Mouse (Mus musculus): Measurements from ENCODE around the gene Dock1. TPM values are rescaled to one million over a fixed set of nuclear protein-coding genes. Genes with fewer than 3 reads are reported as not detected.

Dock1 gene
- total RNA-seq, 2 experiments from 2014 or later, result 25.4 to 25.8 TPM

DNA sequence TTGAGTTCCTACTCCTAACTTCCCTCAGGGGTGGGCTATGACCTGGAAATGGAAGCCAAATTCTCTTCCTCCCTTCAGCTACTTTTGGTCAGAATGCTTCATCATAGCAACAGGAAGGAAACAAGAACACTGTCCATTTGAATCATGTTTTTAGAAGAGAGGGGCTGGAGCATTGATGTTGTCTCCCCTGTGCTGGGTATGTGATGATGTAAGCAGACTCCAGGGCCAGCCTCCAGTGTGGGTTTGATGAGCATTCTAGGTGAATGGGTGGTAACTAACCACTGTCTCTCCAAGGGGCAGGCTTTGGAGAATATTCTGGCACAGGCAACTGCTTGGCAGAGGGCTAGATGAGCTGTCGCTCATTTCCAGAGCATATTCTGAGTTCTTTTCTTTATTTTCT lies 22.9 kb downstream of the Dock1 start:
- DNase-seq (ENCODE audit: low spot score in 2 of 2), result no peak

DNA sequence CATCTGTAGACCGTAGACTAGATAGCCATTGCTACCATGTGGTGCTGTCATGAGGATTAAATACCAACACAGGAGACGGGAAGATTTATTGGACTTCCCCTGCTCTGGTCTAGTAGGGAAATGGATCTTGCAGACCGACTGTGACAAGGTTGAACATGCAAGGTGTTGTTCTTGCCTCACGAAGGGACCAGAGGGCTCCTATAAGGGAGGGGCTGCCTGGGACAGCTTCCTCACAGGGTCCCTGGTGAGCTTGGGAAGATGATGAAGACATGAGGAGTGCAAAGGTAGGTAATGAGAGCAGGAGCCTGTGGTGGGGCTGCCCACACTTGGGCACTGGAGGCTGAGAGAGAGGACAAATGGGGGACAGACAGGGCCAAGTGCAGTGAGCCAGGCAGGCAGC lies 25.0 kb downstream of the Dock1 start:
- DNase-seq (ENCODE audit: low spot score in 2 of 2), result no peak

DNA sequence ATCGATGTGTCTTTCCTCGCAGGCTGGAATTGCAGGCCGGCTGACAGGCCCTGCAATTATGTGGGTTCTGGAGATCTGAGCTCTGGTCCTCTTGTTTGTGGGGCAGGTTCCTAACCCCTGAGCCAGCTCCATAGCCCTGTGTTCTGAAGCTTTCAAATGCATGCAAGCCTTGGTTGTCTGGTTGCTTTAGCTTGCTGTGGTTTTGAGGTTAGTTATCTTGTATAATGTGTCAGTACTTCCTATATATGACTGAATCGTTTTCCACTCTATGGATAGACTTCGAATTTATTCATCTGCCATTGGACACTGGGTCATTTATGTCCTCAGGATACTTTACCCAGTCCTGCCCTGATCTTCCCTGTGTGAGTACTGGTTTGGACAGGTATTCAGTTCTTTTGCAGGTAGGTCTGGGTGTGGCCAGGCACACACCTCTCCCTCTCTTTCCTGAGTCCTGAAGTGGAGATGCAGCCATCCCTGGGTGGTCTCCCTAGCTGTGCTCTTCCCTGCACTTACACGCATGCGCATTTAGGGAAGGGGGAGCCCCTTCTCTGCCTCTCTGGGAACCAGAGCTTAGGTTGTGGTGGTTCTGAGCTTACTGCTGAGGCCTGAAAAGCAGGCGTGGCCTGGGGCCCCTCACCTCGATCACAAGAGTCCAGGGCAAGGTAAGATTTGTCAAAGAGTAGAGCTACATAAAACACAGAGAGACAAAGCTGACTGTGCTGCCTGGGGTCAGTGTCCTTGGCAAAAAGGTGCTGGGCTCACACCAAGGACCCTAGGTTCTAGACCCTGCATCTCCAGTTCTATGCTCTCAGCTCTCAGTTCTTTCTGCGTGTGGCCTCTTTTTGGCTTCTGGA lies 25.9 kb downstream of the Dock1 start:
- no peak for DNase-seq (ENCODE audit: low spot score in 2 of 2)

DNA sequence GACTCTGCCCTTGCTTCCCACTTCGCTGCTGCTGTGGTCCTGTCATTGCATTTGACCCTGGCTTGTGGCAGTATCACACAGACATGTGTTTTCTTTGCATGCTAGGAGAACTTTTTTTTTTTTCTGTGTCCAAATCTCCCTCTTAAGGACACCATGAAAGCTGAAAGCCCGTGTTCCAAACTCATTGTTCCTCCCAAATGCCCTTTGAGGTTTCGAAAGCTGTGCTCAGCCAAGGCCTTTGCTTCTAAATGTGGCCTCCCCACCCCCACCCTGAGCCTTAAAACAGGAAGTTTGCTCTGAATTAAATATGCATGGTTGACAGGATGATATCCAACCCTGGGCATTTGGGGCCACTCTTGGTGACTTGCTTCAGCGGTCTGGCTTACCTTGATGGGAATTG lies 27.0 kb downstream of the Dock1 start:
- no peak for DNase-seq (ENCODE audit: low spot score in 2 of 2)

DNA sequence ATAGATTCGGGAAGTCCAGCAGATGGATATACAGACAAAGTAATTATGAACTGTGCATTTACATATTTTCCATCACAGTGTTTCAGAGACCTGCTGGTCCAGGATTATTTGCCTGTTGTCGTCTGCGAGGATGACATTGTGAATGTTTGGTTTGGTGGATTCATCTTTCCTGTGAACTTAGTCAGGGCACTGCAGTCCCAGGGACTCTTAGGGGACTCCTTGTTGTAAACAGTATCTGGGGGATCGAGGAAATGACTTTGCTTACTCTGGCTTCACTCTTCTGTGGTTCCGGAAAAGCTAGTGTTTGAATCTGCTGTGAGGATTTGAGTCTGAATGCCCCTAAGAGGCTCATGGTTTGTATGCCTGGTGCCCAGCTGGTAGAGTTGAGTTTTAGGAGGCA lies 27.8 kb downstream of the Dock1 start:
- no peak for DNase-seq (ENCODE audit: low spot score in 2 of 2)

DNA sequence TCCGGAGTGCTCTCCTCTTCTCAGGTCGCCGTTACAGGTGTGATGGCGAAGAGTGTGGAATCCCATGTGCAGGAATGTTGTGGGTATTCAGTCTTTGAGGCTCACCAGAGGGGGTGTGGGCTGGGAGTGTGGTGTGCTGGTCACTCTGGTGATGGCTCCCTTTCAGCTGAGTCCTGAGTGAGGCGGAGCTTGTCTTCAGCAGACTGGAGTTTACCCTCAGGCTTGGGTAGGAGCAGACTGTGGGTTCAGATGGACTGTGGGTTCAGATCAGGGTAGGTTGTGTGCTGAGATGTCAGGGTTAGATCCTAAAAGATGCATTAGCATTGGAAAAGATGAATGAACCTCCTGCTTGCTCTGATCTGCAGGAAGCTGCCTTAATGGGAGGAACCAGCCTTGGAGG lies 29.5 kb downstream of the Dock1 start:
- DNase-seq (ENCODE audit: low spot score in 2 of 2), result no peak

DNA sequence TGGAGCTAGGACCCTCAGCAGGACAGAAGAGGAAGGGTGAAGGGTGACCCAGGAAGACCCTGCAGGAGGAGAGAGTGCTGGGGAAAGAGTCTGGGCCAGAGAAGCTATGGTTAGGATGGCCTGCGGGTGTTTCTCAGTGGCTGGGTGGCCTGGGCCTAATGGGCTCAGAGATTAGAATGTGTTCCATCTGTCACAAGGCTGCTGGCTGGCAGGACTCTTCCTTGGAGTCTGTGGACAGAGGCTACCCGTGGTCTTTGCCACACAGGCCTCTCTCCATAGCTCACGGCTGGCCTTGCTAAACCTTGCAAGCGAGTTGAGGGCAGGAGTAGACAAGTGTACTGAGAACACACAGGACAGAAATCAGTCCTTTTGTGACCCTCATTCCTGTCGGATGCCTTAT lies 32.0 kb downstream of the Dock1 start:
- no peak for DNase-seq (ENCODE audit: low spot score in 2 of 2)

DNA sequence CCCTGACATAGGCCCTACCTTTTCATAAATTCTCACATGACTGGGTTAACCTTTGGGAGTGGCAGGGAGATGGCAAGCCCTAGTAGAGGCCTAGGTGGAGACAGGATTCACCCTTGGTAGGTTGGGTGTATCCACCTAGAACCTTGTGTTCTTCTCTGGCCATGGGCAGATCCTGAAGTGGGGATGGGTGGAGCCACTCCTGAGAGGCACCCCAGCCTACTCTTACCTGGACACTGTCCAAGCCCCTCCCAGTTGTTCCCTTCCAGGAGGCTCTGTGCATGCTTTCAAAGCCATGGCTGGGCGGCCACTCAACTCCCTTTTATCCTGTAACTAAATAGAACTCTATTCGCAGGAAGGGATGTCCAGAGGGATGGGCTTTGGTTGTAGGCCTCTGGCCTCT lies 33.2 kb downstream of the Dock1 start:
- no peak for DNase-seq (ENCODE audit: low spot score in 2 of 2)

DNA sequence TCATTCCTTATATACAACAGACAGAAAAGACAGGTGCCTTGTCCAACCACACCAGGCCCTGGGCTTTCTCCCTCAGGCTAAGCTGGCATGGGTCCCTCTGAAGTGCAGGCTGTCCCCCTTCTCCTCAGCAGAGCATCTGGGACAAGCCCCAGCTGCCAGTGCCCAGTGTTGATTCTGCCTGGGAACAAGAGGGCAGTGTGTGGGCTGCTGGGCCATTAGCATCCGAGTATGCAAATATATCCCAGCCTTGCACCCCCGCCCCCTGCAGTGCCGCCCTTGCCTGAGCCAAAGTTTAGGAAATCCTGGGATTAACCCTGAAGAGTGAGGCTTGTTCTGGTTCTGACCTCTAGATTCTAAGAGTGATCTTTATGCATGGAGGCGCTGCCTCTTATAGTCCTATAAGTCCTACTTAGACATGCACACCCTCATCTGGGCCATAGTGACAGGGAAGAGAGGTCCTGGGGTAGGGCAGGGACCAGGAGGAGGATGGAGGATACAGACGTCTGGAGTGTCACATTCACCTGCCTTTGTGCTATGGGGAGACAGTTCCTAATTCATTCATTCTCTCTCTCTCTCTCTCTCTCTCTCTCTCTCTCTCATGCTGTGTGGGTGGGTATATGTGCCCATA lies 38.9 kb downstream of the Dock1 start:
- DNase-seq (ENCODE audit: low spot score in 2 of 2), result peak; percentile 56 to 80

DNA sequence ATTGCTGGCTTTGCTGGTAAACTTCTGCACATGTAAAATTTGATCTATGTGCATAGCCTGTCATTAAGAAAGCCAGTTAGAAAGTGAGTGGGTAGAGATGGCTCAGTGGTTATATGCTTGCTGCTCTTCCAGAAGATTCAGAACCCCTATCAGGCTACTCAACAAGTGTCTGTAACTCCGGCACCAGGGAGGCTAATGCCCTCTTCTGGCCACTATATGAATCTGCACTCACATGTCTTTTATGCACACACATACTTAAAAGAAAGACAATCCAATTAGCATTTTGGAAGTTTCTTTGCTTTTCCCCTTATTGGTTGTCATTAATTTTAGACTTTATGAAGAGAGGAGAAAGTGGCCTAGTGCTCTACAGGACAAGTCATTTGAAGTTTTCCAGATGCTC lies 41.1 kb downstream of the Dock1 start:
- no peak for DNase-seq (ENCODE audit: low spot score in 2 of 2)

DNA sequence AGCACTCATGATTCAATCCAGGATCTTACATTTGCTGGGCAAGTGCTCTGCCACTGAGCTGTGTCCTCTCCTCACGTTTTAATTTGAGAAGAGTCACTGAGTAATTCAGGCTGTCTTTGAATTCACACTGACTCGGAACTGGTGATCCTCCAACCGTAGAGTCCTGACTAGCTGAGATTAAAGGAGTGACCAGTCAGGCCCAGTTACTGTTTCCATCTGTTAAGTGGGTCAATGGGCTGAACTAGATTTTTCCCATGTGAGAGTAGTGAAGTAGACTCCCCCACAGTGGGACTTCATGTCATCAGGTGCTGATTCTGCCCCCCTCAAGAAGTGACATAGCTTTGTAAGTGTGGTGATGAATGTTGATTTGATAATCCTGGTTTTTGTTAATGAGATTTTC lies 49.0 kb downstream of the Dock1 start:
- DNase-seq (ENCODE audit: low spot score in 2 of 2), result no peak

DNA sequence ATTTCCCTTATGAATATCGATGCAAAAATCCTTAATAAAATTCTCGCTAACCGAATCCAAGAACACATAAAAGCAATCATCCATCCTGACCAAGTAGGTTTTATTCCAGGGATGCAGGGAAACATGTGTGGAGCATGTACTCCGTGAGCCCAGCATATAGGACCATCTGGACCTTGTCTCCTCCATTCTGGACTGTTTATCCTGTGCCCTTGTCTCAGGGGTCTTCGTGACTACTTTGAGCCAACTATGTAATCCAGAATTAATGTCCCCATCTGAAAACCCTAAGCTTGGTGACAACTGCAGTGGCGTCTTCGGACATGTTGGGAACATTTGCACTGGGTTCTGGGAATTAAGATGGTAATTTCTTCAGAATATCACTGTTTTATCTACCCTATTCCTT lies 51.9 kb downstream of the Dock1 start:
- DNase-seq (ENCODE audit: low spot score in 2 of 2), result no peak

DNA sequence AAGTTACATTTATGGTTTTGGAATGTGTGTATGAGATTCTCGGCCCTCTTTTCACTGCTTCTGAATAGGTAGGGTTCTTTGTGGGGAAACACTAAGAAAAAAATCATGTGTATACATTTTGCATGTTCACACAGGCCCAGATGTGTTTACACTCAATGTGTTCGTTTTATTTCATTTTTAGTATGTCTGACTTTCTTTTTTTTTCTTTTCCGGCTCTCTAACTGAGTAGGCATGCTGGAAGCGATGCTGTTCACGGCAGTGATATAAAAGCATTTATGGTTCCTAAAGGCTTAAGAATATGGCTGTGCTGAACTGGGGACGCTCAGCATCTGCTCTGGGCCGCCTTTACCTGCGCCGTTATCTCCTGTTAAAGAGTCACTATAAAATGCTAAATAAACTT lies 52.5 kb downstream of the Dock1 start:
- no peak for DNase-seq (ENCODE audit: low spot score in 2 of 2)

DNA sequence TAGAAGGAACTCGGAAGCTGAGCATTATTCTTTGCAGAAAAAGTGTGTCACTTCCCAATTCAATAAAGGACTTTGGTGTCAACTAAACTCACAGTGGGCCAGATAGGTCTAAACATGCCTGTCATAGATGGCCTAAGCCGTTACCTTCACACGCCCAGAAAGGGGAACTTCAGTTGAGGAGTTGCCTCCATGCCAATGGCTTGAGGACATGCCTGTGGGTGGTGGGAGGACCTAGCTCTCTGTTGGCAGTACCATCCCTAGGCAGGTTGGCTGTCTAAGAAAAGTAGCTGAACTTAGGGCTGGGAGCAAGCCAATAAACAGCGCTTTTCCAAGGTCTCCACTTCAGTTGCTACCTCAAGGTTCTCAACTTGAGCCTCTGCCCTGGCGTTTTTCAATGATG lies 53.1 kb downstream of the Dock1 start:
- DNase-seq (ENCODE audit: low spot score in 2 of 2), result no peak

DNA sequence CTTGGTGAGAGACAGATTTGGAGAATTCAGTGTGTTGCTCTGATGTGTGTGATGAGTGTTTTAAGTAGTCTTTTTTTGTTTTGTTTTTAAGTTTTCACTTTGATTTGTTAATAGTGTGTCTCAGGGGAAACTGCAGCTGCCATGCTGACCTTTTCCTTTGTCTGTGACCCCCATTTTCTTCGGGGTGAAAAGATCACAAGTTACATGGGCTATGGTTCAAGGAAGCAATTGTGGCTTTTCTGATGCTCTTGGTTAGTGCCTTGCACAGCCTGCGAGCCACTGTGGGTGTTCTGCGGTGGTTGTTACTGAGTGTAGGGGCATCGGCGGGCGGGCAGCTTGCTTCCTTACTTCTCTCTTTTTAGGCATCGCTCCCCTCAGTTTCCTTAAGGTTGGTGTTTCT lies 54.4 kb downstream of the Dock1 start:
- no peak for DNase-seq (ENCODE audit: low spot score in 2 of 2)

DNA sequence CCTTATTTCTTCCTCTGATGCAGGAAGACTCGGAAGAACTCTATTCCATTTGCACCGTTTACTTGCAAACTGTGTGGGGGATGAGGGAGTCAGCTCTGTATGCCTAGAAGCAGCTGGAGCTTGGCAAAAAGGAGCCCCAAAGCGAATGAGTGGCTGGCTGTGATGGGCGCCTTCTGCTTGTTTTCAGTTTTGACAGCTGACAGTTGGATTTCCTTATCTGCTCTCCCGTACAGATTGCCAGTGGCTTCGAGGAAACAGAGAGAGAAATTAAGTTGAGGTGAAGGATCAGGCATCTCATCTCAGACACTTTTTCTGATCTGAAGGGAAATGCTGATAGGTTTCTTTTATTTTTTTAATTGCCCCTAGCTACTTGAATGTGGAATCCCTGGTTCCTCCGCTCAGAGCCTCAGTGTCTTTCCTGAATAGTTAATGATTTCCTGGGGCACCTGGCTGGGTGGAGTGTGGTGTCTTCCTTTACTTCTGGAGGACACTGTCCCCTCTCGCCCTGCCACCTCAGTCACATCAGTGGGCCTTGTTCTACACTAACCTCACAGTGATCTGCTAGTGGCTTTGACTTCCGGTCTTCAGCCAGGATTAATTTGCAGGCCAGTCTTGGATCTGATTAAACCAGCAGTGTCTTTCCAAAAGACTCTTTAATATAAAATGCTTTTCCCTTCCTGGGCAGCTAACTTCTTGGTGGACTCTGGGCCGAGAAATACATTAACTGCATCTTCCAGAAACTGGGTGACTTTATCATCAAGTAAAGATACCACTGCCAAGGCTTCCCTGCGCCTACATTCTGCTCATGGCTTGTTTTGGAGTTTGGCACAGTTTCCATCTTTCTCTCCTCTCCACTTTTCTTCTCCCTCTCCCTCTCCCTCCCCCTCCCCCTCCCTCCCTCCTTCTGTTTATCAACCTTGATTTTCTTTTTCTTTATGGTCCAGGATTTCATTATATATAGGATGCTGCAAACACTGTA lies 55.4 kb downstream of the Dock1 start:
- DNase-seq (ENCODE audit: low spot score in 2 of 2), result peak; percentile 56 to 87

DNA sequence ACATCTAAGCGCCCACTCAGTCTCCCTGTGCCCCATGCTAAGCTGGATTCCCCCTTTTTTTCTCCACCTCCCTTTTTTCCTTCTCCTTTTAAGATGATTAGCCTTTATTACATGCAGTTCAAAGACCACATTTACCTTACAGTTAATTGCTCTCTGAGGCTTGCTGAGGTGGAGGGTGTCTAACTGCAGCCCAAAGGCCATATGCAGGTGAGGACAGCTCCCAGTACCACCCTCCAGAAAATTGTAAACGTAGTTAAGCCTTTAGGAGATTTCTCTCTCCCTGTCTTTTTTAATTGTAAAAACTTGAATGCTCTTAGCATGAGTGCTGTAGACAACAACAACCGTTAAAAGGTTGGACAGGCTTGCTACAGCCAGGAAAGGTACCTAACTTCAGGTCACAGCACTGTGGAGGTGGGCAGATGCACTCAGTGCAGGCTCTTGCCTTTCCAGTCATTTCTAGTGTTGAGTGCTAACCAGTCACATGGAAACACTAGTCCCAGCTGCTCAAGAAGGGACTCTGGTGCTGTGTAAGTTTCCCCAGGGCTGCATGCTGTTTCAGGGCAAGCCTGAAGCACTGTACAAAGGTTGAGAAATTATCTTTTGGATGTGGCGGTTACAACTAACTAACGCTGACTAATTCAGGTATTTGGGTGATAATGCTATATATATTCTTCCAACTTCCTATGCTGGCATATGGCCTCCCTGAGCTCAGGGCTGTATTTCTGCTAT lies 56.2 kb downstream of the Dock1 start:
- DNase-seq (ENCODE audit: low spot score in 2 of 2), result no peak

DNA sequence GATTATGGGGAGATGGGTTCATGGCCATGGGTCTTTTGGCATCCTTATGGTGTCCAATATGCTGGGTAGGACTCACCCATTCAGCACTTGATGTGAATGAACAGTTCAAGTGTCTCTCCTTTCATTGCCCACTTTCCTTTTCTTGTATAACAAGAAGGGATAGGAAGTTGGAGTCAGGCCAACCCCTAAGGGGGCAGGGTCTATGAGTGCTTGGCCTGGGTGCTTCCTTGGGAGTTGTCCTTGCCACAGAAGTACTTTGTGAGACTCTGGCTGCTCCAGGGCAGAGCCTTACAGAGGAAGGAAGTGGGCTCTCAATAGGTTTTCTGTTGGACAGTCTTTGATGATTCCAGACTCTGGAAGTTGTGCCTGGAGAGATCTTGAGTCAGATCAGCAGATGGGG lies 58.9 kb downstream of the Dock1 start:
- DNase-seq (ENCODE audit: low spot score in 2 of 2), result no peak

DNA sequence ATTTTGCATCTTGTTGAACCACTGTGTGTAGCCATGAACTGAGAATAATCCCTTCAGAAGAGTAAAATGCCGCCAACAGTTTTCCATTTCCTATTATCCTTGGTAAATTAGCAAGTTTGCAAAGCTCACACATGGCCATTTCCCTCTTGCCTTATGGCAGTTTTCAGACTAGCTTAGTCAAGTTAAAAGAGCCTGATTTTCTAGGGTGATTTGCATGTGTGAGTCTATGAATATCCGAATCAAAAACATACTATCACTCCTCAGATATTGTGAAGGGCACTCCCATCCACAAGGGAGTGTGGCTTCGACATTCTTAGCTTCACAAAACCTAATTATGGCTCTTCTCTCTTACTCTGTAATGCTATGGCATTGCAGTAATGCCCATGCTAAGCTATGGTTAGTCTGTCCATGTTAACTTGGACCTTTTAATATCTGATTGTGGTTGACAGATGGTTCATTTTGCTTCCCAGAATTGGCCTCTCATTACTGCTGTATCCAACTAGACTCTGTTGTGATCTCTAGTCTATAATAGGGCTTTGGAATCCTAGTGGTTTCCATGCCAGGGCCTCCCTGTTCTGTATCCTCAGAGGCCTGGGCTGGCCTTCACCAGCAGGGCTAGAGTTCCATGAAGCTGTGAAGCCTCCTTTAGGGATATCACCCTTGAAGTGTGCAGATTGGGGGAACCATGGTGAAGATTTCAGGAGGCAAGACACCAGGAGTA lies 60.1 kb downstream of the Dock1 start:
- peak; percentile 2 to 55 for DNase-seq (ENCODE audit: low spot score in 2 of 2)

DNA sequence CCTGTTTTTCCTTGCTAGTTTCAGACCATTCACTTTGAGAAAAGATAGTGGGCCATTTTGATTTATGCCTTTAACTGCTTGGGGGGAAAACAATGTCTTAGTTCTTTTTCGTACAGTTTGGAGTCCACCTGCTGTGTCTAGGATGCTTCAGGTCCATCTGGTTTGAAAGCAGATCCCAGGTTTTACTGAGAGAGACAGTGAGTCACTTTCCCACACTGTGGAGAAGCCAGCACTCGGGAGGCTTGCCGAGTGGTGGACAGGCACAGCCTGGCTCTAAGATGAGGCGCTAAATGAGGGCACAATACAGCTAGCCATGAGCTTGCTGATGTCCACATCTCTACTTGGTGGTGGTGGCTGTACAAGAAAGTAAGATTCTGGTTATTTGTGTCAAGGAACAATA lies 76.6 kb downstream of the Dock1 start:
- no peak for DNase-seq (ENCODE audit: low spot score in 2 of 2)

All from layer of hippocampus, postnatal 14 days (tissue).